Mouse (Mus musculus) spleen, adult 2 months (tissue): Measurements from ENCODE around the gene Misp. TPM values are rescaled to one million over a fixed set of nuclear protein-coding genes. Genes with fewer than 3 reads are reported as not detected.

Experiments used
- DNase-seq, 2 experiments: peaks; one replicate each; pipeline versions ENCODE4 v3.0.0 to v3.0.0-alpha.2; 2012 to 2021; ENCODE audit warnings: low spot score in 2 of 2, low read depth in 1 of 2
- H3K27ac ChIP-seq: fragments of 200-500 bp; 2 replicates; pipeline ENCODE4 v1.5.1; 2012; ENCODE audit warnings: low read length, inconsistent platforms; ENCODE audit not compliant: insufficient read depth
- H3K27me3 ChIP-seq: fragments of 200-500 bp; 2 replicates; pipeline ENCODE4 v1.6.1; 2012; ENCODE audit warnings: mild to moderate bottlenecking, moderate library complexity, low read length, inconsistent platforms; ENCODE audit not compliant: control insufficient read depth, insufficient read depth
- H3K36me3 ChIP-seq: fragments of 200-500 bp; 2 replicates; pipeline ENCODE4 v1.6.1; 2012; ENCODE audit warnings: mild to moderate bottlenecking, low read length, inconsistent platforms; ENCODE audit not compliant: control insufficient read depth, insufficient read depth
- H3K4me1 ChIP-seq: fragments of 200-500 bp; 2 replicates; pipeline ENCODE4 v1.6.1; 2011; ENCODE audit warnings: inconsistent platforms; ENCODE audit not compliant: control insufficient read depth, insufficient read depth, insufficient read length
- H3K4me3 ChIP-seq: fragments of 200-500 bp; 2 replicates; pipeline ENCODE4 v1.5.1; 2011; ENCODE audit warnings: mild to moderate bottlenecking, inconsistent platforms; ENCODE audit not compliant: insufficient read depth, insufficient read length; ENCODE audit errors: extremely low read depth
- CTCF ChIP-seq: fragments of 200-500 bp; IDR thresholded peaks from 2 replicates; pipeline ENCODE4 v1.5.1; 2011; ENCODE audit warnings: mild to moderate bottlenecking, inconsistent platforms; ENCODE audit not compliant: insufficient read depth, insufficient read length, insufficient replicate concordance; ENCODE audit errors: extremely low read depth
- POLR2A ChIP-seq: fragments of 200-500 bp; IDR thresholded peaks from 2 replicates; pipeline ENCODE4 v1.6.1; 2011; ENCODE audit warnings: low read depth, low read length, inconsistent platforms
- WGBS: fragments of 180-500 bp; shearing (Covaris S2); methylation state at CpG from one replicate; pipeline ENCODE4 v1.1.7; 2018; 5-methylcytosine and 5-hydroxymethylcytosine counted together
- polyA plus RNA-seq: library from polyadenylated mRNA; depleted of rRNA; stranded (reverse); fragments of >200 nt; gene quantifications from 2 replicates; pipeline ENCODE4 v1.2.3, GENCODE M21; 2012

Misp gene
- polyA plus RNA-seq, 1 experiment, result 0.07 TPM

DNA sequence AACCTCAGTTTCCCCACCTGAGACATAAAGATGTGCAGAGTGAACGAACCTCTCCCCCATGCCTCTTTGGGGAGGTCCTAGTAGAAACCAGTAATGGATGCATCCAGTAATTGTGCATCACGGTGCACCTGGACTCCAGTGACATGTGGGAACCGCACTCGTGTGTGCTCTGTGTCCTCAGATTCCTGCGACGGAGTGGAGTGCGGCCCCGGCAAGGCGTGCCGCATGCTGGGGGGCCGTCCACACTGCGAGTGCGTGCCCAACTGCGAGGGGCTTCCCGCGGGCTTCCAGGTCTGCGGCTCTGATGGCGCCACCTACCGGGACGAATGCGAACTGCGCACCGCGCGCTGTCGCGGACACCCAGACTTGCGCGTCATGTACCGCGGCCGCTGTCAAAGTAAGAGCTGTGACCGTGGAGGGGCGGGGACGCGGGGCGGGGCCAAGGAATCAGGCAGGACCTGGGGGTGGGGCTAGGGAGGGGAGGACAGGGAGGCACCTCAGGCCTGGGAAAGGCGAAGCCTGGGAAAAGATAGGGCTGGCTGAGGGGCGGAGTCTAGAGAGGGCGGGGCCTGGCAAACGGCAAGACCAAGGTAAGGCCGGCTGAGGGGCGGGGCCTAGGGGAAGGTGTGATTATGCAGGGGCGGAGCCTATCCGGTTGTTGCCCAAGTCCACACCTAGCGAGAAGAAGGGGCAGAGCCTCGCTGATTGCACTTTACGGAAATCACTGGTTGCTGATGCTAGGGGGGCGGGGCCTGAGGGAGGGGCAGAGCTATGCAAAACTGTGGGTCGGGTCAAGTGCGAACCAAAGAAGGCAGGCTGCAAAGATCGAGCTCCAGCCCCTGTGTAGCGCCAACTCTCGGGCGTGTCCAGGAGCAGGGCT lies 40.8 kb upstream of the Misp start:
- 2% methylated on average over 55 of the region's 55 CpGs for WGBS
- Histone ChIP-seq H3K4me3 (peak overlapping the region; percentile 64), H3K36me3 (no peaks in the 10 kb centered on the region), H3K27me3 (peaks cover 5% of the 10 kb centered on the region), H3K27ac (peak overlapping the region; percentile 69), H3K4me1 (peaks cover 10% of the 10 kb centered on the region)
- TF ChIP-seq CTCF, result peak; percentile 89
- no peak for TF ChIP-seq POLR2A
- peak; percentile 95 to 96 for DNase-seq

GRCm38 (mm10) chr10:79780664-79781015 lies 40.1 kb upstream of the Misp start:
- peak in 1 of 2 experiments; percentile 73 for DNase-seq
- WGBS, result under 1% methylated on average over 13 of the region's 13 CpGs
- peak overlapping the region; percentile 69 for H3K27ac ChIP-seq
- H3K27me3 ChIP-seq, result peaks cover 5% of the 10 kb centered on the region
- TF ChIP-seq CTCF (no peak), POLR2A (no peak)
- peaks cover 10% of the 10 kb centered on the region for H3K4me1 ChIP-seq
- no peaks in the 10 kb centered on the region for H3K36me3 ChIP-seq
- peak overlapping the region; percentile 64 for H3K4me3 ChIP-seq

DNA sequence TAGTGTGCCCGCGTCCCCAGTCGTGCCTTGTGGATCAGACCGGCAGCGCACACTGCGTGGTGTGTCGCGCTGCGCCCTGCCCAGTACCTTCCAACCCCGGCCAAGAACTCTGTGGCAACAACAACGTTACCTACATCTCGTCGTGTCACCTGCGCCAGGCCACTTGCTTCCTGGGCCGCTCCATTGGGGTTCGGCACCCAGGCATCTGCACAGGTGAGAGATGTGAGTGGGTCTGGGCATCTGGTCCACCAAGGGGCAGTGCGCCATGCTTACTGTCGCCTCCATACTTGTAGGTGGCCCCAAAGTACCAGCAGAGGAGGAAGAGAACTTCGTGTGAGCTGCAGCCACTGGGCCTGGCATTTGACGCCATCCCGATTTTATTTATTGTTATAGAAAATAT lies 39.6 kb upstream of the Misp start:
- TF ChIP-seq CTCF, result no peak
- no peak for TF ChIP-seq POLR2A
- Histone ChIP-seq H3K4me1 (peaks cover 10% of the 10 kb centered on the region), H3K36me3 (no peaks in the 10 kb centered on the region), H3K27me3 (peaks cover 5% of the 10 kb centered on the region), H3K4me3 (peak overlapping the region; percentile 64; the same call in 1 of the 2 replicates), H3K27ac (no peak overlapping the region)
- no peak for DNase-seq
- WGBS, result 32% methylated on average over 21 of the region's 21 CpGs

DNA sequence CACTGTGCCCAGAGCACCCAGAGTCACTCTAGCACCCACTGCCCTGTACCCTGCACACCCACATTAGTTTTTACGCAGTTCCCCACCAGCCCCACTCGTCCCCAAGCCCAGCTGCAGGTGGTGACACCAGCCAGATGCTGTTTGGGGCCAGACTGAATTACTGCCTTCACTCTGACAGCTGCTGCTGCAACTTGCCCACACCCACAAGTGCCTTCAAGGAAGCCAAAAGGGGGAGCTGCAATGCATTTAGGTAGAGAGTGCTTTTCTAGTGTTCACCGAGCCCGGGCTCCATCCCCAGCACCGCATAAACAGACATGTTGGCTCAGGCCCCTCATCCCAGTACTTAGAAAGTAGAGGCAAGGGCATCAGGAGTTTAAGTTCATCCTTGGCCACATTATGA lies 38.8 kb upstream of the Misp start:
- no peak for DNase-seq
- H3K27ac ChIP-seq, result no peak overlapping the region
- 56% methylated on average over 5 of the region's 5 CpGs for WGBS

DNA sequence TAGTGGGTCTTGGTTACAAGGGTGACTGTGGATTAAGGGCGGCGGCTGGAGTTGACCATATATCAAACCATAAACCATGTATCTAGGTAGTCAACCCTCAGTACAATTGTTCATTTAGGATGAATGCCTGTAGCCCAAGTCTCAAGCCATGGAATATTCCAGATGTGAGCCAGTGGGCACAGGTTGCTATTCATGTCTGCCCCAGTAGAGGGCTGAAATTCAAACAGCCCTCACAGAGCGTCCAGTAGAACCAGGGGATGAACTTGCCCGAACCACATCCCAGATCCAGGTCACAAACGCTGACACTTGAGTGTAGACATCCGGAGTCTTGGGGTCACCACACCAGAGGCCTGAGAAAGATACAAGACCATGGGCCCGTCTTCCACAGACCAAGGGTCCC lies 37.7 kb upstream of the Misp start:
- H3K4me3 ChIP-seq, result no peak overlapping the region
- TF ChIP-seq CTCF (no peak), POLR2A (no peak)
- WGBS, result 83% methylated on average over 7 of the region's 7 CpGs
- H3K36me3 ChIP-seq, result no peaks in the 10 kb centered on the region
- DNase-seq, result no peak
- peaks cover 1% of the 10 kb centered on the region; the same call in 1 of the 2 replicates for H3K27me3 ChIP-seq
- no peak overlapping the region for H3K27ac ChIP-seq
- H3K4me1 ChIP-seq, result peaks cover 9% of the 10 kb centered on the region

More for the DNA sequence above, 38.8 kb upstream of the Misp start:
- peaks cover 10% of the 10 kb centered on the region for H3K4me1 ChIP-seq
- peaks cover 5% of the 10 kb centered on the region for H3K27me3 ChIP-seq
- TF ChIP-seq POLR2A (no peak), CTCF (no peak)
- no peak overlapping the region for H3K4me3 ChIP-seq
- H3K36me3 ChIP-seq, result no peaks in the 10 kb centered on the region

DNA sequence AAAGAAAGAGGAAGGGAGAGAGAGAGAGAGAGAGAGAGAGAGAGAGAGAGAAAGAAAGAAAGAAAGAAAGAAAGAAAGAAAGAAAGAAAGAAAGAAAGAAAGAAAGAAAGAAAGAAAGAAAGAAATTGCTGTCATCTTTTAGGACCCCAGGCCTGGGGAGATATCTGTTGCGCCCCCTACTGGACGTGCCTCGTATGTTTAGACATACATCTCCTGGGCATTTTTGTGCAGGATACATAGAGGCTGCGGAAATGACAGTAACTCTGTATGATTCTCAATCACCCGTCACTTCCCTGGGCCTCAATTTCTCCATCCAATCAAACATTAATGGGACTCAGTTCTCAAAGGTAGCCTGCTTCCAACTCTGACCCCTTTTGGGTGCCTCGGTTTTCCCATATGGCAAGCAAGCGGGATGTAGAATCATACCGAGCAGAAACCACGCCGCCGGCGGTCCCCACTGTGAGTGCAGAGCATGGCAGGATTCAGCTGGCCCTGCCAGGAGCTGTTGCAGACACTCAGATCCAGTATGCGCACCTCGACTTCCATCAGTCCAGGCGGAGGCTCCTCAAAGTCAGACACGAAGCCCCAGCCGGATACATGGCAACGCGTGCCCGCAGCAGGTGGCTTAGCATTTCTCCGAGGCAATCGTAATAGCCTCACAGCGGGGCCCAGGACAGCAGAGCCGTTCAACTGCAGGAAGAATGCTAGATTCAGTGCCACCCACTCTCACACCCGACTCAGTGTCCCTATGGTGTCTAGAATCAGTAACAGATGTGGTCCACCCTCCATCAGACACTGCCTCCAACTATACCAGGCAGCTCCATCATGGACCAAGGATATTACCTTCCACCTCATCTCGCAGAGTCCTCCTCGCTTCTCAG lies 36.6 kb upstream of the Misp start:
- H3K4me3 ChIP-seq, result no peak overlapping the region
- H3K27me3 ChIP-seq, result no peaks in the 10 kb centered on the region
- H3K27ac ChIP-seq, result no peak overlapping the region
- H3K4me1 ChIP-seq, result peaks cover 9% of the 10 kb centered on the region
- peak in 1 of 2 experiments; percentile 33 for DNase-seq
- TF ChIP-seq CTCF (peak; percentile 30; the same call in 1 of the 2 replicates), POLR2A (no peak)
- no peaks in the 10 kb centered on the region for H3K36me3 ChIP-seq
- WGBS, result 77% methylated on average over 27 of the region's 27 CpGs
